Mouse (Mus musculus): Measurements from ENCODE around the gene Gm4922.
A peak's percentile ranks its signal among the peaks of the same experiment; 100 is the strongest.

Gene Gm4922

DNA sequence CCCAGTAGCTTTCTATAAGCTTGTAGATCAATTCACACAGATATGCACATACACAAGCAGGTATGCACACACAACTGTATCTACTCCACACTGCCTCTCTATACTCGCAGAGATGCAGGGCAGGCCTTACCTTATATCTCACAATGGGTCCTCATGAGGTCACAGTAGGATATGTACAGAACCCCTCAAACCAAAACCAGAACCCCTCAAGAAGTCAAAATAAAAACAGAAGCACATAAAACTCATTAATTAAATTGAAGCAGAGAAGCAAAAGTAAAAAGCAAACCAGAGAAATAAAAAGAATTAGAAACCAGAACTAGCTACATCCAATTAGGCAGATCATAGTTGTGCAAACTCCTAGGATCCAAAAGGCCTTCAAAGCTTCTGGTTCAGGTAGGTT lies at the start of gene Gm4922:
Gm4922 (minus strand) TSS at position 101 of the 400 bp plus-strand sequence.
- DNase-seq (ENCODE audit: low read depth, low spot score): no peak

DNA sequence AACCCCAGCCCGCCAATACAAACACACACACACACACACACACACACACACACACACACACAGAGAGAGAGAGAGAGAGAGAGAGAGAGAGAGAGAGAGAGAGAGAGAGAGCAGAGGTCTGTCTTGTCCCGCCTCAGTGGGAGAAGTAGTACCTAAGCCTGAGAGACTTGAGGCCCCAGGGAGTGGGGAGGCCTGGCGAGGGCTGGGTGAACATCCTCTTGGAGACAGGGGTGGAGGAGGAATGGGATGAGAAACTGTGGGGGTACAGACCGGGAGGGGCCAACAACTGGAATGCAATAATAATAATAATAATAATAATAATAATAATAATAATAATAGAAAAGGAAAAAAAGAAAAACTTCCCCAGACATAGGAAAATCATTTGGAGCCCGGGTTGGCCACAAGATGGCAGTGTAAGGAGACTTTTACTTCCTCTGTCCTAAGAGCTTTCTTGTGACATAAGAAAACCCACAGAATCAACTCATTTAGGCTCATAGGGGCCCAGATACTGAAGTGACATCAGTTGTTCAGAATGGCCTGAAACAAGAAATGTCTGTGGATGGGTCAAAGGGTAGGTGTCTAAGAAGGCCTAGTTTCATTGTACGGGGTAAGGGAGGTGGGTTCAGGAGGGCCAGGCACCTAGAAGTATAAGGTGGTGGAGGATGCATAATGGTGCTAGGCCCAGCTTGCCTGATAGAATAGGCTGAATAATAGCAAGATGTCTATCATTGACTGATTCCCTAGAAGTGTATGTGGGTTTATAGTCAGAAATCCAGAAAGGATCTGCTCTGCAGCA lies 49.3 kb upstream of the Gm4922 start:
- peak; percentile 24 for DNase-seq (ENCODE audit: low read depth, low spot score)

DNA sequence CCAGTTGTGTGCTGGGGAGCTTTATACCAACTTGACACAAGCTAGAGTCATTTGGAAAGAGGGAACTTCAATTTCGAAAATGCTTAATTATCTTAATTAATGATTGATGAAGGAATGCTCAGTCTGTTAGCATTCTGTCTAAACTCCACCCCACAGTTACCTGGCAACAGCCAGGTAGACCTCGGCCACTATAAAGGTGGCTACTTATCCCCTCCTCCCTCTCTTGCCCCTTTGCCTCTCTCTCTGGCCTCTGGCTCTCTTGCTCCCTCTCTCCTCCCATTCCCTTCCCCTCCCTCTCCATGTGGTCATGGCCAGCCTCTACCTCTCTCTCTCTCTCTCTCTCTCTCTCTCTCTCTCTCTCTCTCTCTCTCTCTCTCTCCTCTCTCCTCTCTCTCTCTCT lies 47.8 kb upstream of the Gm4922 start:
- DNase-seq (ENCODE audit: low read depth, low spot score): no peak

DNA sequence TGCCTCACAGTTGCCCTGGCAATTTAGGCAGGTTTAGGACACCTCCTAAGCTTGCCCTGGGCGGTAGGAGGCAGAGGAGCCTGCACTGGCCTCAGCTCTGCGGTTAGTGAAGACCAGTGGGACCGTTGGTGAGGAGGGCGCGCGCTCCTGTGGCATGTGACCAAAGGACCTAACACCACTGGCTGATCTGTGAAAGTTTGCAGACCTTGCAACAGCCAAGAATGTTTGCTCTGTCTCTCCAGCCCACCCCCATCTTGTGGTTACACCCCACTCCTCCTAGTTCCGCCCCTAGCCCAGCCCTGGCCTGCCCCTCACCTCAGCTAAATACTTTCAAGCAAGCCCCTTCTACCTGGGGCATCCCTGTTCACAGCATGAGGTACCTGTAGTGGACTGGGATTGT lies 45.2 kb upstream of the Gm4922 start:
- DNase-seq (ENCODE audit: low read depth, low spot score): no peak

DNA sequence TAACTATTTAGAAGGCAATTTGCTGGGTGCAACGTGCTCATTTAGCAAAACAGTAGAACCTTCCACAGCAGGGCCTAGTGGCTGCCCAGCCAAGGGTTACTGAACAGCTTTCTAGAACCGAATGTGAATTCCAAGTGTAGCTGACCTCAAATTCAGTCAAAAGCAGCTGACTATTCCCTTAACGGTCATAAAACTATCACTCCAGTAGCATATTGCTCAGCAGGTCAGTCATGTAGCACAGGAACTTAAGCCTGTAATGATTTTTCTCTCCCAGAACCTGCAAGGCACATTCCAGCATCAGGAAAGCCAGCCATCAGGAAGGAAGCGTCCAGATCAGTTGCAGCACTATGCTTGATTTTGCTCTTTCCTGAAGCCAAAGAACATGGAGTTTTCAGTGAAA lies 43.8 kb upstream of the Gm4922 start:
- DNase-seq (ENCODE audit: low read depth, low spot score): no peak

DNA sequence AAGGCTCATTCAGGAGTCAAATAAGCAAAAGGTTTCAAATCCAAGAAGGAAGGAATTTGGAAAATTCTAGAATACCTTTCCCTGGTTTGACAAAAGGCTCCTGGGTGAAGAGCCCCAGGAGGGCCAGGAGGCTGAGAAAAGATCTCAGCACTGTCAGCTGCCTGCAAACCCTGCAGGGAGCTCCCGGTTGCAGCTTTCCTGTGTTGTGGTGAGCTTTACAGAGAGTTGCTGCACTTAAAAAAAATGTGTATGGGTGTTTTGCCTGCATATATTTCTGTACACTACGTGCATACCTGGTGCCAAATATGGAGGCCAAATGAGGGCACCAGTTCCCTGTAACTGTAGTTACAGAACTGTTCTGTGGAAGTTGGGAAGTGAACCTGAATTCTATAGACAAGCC lies 41.3 kb upstream of the Gm4922 start:
- no peak for DNase-seq (ENCODE audit: low read depth, low spot score)

DNA sequence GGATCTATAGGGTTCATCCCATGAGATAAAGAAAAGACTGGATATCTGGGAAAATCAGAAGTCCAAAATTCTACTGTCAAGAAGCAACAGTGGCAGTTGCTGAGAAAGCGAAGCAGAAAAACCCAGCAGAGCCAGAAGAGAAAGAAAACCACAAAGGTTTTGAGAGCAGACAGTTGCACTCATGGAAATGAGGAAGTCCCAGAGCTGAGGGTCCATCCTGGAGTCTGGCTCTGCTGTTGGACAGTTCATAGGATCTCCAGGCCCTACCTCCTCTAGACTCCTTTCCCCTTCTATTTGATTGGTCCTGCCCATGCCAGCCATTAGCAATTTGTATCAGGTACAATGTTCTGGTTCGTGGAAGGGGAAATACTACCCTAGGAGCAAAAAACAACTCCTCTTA lies 39.5 kb upstream of the Gm4922 start:
- no peak for DNase-seq (ENCODE audit: low read depth, low spot score)

DNA sequence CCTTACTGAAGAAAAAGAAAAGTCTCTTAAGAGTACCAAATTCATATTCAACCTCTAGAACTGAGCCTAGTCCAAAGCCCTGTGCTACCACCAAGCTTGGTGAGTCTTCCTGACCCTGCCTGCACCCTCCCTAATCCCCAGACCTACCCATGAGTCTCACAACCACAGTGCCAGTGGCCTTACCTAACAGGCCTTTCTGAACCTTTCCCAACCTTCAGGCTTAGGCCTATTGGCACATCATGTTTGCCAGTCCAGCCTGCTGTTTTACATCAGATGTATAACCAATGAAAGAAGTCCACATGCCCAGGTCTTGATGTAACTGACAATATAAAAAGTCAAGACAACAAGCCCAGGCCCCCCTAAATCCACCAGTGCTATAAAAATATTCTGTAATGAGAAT lies 38.5 kb upstream of the Gm4922 start:
- DNase-seq (ENCODE audit: low read depth, low spot score): no peak

DNA sequence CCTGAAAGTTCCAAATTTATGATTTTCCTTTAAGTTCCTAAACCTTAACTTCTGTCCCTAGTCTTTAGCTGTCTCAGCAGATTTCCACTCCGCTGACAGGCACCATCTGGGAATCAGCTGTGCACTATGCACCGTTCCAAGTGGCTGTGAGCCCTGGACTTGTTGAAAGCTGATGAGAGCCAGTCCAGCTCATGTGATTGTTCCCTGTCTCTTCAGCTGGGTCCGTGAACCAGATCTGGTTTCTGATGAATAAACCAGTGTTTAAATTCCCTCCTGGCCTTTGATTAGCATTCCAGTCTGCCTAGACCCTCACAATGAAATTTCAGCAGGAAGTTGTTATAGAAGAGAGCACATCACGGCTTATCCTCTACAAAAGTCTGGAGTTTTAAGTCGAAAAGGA lies 30.0 kb upstream of the Gm4922 start:
- DNase-seq (ENCODE audit: low read depth, low spot score): peak; percentile 16

DNA sequence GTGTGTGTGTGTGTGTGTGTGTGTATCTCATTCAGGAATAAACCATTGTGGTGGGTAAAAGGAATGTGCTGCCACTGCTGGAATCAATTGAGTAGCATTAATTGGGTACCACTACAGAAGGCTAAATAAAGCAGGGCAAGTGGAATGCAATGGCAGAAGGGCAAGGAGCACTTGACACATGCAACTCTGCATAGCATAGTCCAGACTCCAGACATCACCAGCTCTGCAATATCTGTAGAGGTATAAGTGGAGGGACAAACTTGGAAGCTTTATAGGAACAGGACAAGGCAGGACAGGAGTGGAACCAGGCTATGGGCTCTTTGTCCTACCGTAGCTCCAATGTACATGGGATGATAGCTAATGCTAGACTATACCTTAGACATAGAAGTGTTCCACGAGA lies 25.2 kb upstream of the Gm4922 start:
- DNase-seq (ENCODE audit: low read depth, low spot score): no peak

DNA sequence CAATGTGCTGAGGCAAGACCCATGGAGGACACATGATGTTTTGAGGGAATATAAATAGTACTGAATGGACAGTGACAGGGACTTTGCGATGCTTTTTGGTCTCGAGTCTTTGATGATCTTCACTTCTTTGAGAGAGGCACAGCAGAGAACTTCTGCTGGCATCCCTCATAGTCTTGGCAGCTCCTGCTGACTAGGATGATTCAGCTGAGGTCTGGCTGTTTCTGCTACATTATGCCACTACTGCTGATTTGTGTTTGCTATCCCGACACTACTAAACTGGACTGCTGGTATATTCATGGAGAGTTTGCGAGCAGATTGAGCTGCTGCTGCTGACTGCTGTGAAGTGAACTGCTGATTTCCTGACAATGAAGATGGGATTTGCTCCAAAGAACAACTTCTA lies 3.5 kb upstream of the Gm4922 start:
- no peak for DNase-seq (ENCODE audit: low read depth, low spot score)

DNA sequence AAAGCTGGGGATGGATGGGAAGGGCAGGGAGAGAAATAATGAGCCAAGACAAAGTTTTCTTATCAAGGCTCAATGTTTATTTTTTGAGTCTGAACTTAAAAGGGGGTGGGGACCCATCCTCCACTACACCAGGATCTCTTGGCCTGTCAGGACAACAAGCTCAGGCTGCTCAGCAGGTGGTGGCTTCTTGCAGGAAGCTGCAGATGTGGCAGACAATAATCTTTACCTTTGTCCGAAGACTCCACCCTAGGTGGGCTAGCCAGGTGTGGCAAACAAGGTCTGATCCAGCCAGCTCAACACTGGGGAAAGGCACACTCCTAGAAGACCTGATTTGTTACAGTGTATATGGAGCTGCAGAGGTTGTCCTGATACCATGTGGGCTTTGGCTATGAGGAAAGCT lies 2.0 kb upstream of the Gm4922 start:
- DNase-seq (ENCODE audit: low read depth, low spot score): no peak

DNA sequence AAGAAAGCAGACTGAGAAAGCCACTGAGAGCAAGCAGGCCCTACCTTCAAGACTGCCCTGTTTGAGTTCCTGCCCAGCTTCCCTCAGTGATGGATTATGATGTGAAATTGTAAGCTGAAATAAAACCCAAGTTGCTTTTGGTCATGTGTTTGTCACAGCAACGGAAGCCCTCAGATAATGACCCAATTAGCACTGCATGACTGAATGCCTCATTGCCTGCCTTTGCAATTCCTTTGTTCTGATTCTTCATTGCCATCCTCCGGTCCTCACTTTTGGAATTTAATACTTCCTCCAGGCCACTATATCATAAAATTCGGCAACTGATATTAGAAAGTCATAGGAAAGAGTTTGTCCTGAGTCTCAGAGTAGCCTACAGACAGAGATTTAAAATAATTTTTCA lies 9.0 kb downstream of the Gm4922 start:
- no peak for DNase-seq (ENCODE audit: low read depth, low spot score)

DNA sequence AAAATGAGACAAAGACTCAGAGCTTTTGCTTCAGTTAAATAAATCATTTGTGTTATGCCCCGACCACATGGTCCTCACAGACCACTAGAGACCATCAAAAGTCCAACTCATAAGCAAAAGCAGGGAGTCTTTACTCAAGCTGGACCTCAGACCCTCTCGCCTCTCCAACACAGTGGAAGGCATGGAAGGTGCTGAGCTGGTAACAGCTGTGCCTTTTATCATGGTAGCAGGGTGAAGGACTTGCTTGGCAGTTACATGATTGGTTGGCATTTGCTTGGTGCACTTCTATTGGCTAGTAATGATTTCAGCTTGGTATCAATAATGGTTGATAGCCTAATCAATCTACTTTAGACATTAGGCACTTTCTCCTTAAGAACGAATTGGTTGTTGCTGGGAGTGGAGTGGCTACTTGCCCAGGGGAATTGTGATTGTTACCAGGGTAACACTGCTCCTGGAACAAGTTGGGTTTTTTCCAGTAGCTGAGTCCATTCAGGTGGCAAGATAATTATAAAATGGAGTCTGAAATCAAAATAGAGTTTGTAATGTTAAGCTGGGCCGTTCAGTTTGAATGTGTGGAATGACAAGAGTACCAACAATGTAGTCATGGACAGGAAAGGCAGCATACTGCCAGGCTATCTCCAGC lies 13.9 kb downstream of the Gm4922 start:
- no peak for DNase-seq (ENCODE audit: low read depth, low spot score)

DNA sequence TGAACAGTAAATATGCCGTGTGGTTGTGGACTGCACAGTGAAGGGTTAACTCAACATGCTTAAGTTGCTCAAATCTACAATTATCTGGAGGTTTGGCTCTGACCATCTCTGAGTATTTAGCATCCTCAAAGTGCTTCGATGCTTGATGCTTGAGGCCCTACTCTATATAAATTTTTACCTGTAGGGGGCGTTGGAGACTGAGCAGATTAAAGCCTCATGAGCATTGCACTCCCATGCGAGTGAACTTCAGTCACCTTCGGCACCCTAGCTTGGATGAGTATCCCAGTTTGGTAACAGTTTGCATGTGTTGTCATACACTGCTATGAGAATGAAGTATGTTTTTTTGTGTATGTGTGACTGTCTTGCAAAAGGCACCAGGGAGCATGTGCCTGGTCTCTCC lies 16.7 kb downstream of the Gm4922 start:
- DNase-seq (ENCODE audit: low read depth, low spot score): no peak

DNA sequence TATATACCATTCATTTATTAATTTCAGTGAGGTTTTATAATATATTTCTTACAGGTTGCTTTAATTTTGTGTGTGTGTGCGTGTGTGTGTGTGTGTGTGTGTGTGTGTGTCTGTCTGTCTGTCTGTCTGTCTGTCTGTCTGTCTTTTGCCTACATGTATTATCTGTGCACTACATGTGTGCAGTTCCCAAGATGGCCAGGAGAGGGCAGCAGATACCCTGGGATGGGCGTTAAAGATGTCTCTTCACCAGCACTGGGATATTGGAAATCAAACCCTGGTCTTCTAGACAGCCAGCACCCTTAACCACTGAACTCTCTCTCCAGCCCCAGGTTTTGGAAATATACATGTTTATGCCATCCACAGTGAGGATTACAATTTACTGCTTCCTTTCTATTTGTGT lies 26.4 kb downstream of the Gm4922 start:
- peak; percentile 27 for DNase-seq (ENCODE audit: low read depth, low spot score)

DNA sequence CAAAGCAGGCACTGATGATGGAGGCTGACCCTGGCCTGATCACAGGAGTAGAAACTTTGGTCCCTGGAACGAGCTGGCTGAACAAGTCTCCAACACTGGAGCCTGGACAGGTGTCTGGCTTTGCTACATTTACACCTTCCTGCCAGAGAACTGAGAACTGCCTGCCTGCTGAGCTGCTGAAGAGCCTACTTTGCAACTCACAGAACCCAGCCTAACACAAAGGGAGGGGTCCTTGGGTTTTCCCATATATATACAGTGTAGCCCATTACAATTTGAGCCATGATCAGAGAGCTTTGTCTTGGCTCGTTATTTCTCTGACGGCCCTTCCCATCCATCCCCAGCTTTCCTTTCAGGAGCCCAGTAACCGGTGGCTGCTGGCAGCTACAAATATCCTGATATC lies 36.5 kb downstream of the Gm4922 start:
- DNase-seq (ENCODE audit: low read depth, low spot score): no peak

DNA sequence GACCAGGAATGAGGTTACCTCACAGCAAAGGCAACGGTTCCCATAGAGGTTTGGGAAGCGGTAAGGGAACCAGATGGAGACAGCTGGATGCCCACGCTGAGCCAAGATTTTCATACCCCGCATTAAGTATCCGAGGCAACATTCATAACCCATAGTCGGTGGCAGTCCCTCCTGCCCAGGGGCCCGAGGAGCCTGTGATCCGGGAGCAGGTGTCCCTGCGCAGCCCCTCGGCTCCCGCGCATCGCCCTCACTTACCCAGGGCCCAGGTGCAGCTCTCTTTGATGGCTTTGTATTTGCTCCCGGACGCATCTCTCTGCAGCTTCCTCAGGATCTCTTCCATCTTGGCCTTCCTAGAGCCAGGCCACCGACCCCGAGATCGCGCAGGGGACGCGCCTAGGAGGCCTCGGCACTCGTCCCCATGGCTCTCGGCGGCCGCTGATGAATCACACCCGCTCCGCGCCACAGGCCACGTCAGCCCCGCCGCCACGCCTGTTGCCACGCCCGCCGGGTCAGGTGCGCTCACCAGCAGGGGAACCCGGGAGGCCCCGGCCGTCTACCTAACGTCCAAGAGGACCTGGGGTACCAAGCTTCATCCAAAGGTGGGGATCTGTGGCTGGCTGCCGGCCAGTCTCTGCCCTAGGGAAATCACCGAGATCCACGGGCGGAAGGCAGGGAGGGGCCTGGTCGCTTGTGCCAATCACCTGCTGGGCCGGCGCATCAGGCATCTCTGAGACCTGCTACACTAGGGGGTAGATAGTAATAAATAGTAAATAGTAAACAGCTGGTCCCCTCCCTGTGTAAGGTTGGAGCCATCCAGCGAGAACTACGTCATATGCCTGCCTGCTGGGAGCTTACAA lies 43.1 kb downstream of the Gm4922 start, which contains the start of gene Arfgef3:
Arfgef3 (minus strand) TSS at position 664 of the 857 bp plus-strand sequence.
- peak; percentile 8 for DNase-seq (ENCODE audit: low read depth, low spot score)

DNA sequence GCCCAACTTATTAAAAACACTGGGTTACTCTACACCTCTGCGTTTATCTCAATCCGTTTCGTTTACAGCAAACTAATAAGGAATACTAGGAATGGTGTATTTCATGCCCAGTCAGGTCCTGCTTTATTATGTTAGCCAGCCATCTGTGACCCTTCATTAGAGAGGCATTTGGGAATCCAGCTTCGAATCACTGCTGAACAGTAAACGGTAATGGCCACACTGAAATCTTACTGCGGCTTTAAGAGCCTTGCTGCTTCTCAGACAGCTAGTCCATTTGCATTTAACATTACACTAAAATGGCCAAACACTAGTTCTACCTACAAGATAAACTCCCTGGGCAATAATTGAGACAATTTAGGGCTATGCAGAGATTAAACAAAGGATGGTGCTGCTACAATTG lies 44.5 kb downstream of the Gm4922 start:
- DNase-seq (ENCODE audit: low read depth, low spot score): no peak

DNA sequence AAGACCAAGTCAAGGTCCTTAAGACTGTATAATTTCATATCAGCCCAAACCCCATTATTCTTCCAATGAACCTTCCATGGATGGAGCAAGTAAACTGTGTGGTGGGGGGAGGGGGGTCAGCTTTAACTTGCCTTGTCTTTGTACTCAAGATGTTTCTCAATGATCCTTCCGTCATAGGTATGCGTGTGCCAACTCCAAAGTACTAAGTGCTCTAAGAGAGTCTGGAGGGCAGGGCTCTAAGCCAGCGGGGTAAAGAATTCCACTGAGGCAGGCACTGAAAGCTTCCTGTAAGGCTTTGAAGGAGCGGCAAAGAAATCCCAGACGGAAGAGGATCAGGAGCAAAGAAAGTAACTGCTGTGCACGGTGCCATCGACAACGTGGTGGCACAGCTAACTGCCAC lies 45.6 kb downstream of the Gm4922 start:
- DNase-seq (ENCODE audit: low read depth, low spot score): no peak
